Mouse (Mus musculus): Measurements from ENCODE around the gene Trpv4. TPM values are rescaled to one million over a fixed set of nuclear protein-coding genes. Genes with fewer than 3 reads are reported as not detected.
A peak's percentile ranks its signal among the peaks of the same experiment; 100 is the strongest.

Gene Trpv4
- polyA plus RNA-seq, 1 experiment from 2014 or later: 0.17 TPM

GRCm38 (mm10) chr5:114661029-114661428, 2.8 kb upstream of the Trpv4 start:
- 90% methylated on average over 6 of the region's 6 CpGs for WGBS
- Histone ChIP-seq H3K4me1 (replicated peaks; ENCODE audit: control insufficient read depth, insufficient read depth, low read length) (peaks cover 11% of the 10 kb centered on the region), H3K4me3 (ENCODE audit: low read depth, low read length) (no peak overlapping the region), H3K36me3 (ENCODE audit: control insufficient read depth, insufficient read depth, low read length) (no peaks in the 10 kb centered on the region), H3K4me2 (ENCODE audit: low read depth, low read length, severe bottlenecking) (no peak overlapping the region), H3K27ac (ENCODE audit: low read depth, low read length) (no peak overlapping the region), H3K9ac (ENCODE audit: low read length) (no peak overlapping the region), H3K9me3 (ENCODE audit: control insufficient read depth, low read length) (no peaks in the 10 kb centered on the region), H3K27me3 (ENCODE audit: control insufficient read depth, insufficient read depth, low read length) (peaks cover 31% of the 10 kb centered on the region)
- no peak for ATAC-seq (replicated peaks; ENCODE audit: low FRiP score)
- DNase-seq (ENCODE audit: low spot score): no peak

GRCm38 (mm10) chr5:114657426-114657825, 795 bp downstream of the Trpv4 start:
- Histone ChIP-seq H3K27ac (ENCODE audit: low read depth, low read length) (no peak overlapping the region), H3K4me1 (replicated peaks; ENCODE audit: control insufficient read depth, insufficient read depth, low read length) (peaks cover 11% of the 10 kb centered on the region), H3K9me3 (ENCODE audit: control insufficient read depth, low read length) (no peaks in the 10 kb centered on the region), H3K9ac (ENCODE audit: low read length) (no peak overlapping the region), H3K36me3 (ENCODE audit: control insufficient read depth, insufficient read depth, low read length) (no peaks in the 10 kb centered on the region), H3K27me3 (ENCODE audit: control insufficient read depth, insufficient read depth, low read length) (peaks cover 31% of the 10 kb centered on the region), H3K4me2 (ENCODE audit: low read depth, low read length, severe bottlenecking) (no peak overlapping the region), H3K4me3 (ENCODE audit: low read depth, low read length) (0 out of 2 replicates have a peak overlapping the region, but pooled peaks have one; percentile 36)
- DNase-seq (ENCODE audit: low spot score): no peak
- no peak for ATAC-seq (replicated peaks; ENCODE audit: low FRiP score)
- 34% methylated on average over 10 of the region's 10 CpGs for WGBS

GRCm38 (mm10) chr5:114656305-114656704, 1.9 kb downstream of the Trpv4 start:
- ATAC-seq (replicated peaks; ENCODE audit: low FRiP score) (no peak), DNase-seq (ENCODE audit: low spot score) (no peak)
- peaks cover 11% of the 10 kb centered on the region for H3K4me1 ChIP-seq (replicated peaks; ENCODE audit: control insufficient read depth, insufficient read depth, low read length)
- no peak overlapping the region for H3K27ac ChIP-seq (ENCODE audit: low read depth, low read length)
- 82% methylated on average over 7 of the region's 7 CpGs for WGBS
- H3K36me3 ChIP-seq (ENCODE audit: control insufficient read depth, insufficient read depth, low read length): no peaks in the 10 kb centered on the region
- peaks cover 31% of the 10 kb centered on the region for H3K27me3 ChIP-seq (ENCODE audit: control insufficient read depth, insufficient read depth, low read length)
- H3K4me2 ChIP-seq (ENCODE audit: low read depth, low read length, severe bottlenecking): no peak overlapping the region
- H3K4me3 ChIP-seq (ENCODE audit: low read depth, low read length): no peak overlapping the region
- H3K9ac ChIP-seq (ENCODE audit: low read length): no peak overlapping the region
- H3K9me3 ChIP-seq (ENCODE audit: control insufficient read depth, low read length): no peaks in the 10 kb centered on the region

GRCm38 (mm10) chr5:114655721-114656120, 2.5 kb downstream of the Trpv4 start:
- peaks cover 31% of the 10 kb centered on the region for H3K27me3 ChIP-seq (ENCODE audit: control insufficient read depth, insufficient read depth, low read length)
- peaks cover 11% of the 10 kb centered on the region for H3K4me1 ChIP-seq (replicated peaks; ENCODE audit: control insufficient read depth, insufficient read depth, low read length)
- no peak overlapping the region for H3K9ac ChIP-seq (ENCODE audit: low read length)
- WGBS: 91% methylated on average over 5 of the region's 5 CpGs
- H3K9me3 ChIP-seq (ENCODE audit: control insufficient read depth, low read length): no peaks in the 10 kb centered on the region
- H3K4me2 ChIP-seq (ENCODE audit: low read depth, low read length, severe bottlenecking): no peak overlapping the region
- no peaks in the 10 kb centered on the region for H3K36me3 ChIP-seq (ENCODE audit: control insufficient read depth, insufficient read depth, low read length)
- ATAC-seq (replicated peaks; ENCODE audit: low FRiP score): no peak
- H3K27ac ChIP-seq (ENCODE audit: low read depth, low read length): no peak overlapping the region
- DNase-seq (ENCODE audit: low spot score): no peak
- no peak overlapping the region for H3K4me3 ChIP-seq (ENCODE audit: low read depth, low read length)

- WGBS: 70% methylated on average over 12 of the region's 15 CpGs
- no peak for DNase-seq (ENCODE audit: low spot score)
These were observed 4.4 kb downstream of the Trpv4 start for GRCm38 (mm10) chr5:114653656-114654437.

GRCm38 (mm10) chr5:114651449-114651848, 6.8 kb downstream of the Trpv4 start:
- no peak for ATAC-seq (replicated peaks; ENCODE audit: low FRiP score)

More at GRCm38 (mm10) chr5:114653656-114654437, 4.4 kb downstream of the Trpv4 start:
- H3K4me3 ChIP-seq (ENCODE audit: low read depth, low read length): no peak overlapping the region
- no peaks in the 10 kb centered on the region for H3K9me3 ChIP-seq (ENCODE audit: control insufficient read depth, low read length)
- H3K9ac ChIP-seq (ENCODE audit: low read length): no peak overlapping the region
- no peak for ATAC-seq (replicated peaks; ENCODE audit: low FRiP score)
- H3K4me1 ChIP-seq (replicated peaks; ENCODE audit: control insufficient read depth, insufficient read depth, low read length): peaks cover 11% of the 10 kb centered on the region
- no peak overlapping the region for H3K27ac ChIP-seq (ENCODE audit: low read depth, low read length)
- no peaks in the 10 kb centered on the region for H3K36me3 ChIP-seq (ENCODE audit: control insufficient read depth, insufficient read depth, low read length)
- H3K4me2 ChIP-seq (ENCODE audit: low read depth, low read length, severe bottlenecking): no peak overlapping the region
- peaks cover 25% of the 10 kb centered on the region for H3K27me3 ChIP-seq (ENCODE audit: control insufficient read depth, insufficient read depth, low read length)

GRCm38 (mm10) chr5:114651002-114651401, 7.2 kb downstream of the Trpv4 start:
- H3K9ac ChIP-seq (ENCODE audit: low read length): no peak overlapping the region
- H3K4me2 ChIP-seq (ENCODE audit: low read depth, low read length, severe bottlenecking): no peak overlapping the region
- ATAC-seq (replicated peaks; ENCODE audit: low FRiP score) (no peak), DNase-seq (ENCODE audit: low spot score) (peak; percentile 50)
- peaks cover 8% of the 10 kb centered on the region for H3K4me1 ChIP-seq (replicated peaks; ENCODE audit: control insufficient read depth, insufficient read depth, low read length)
- H3K9me3 ChIP-seq (ENCODE audit: control insufficient read depth, low read length): no peaks in the 10 kb centered on the region
- no peak overlapping the region for H3K27ac ChIP-seq (ENCODE audit: low read depth, low read length)
- 49% methylated on average over 14 of the region's 14 CpGs for WGBS
- no peaks in the 10 kb centered on the region for H3K36me3 ChIP-seq (ENCODE audit: control insufficient read depth, insufficient read depth, low read length)
- no peaks in the 10 kb centered on the region; the same call in 1 of the 2 replicates for H3K27me3 ChIP-seq (ENCODE audit: control insufficient read depth, insufficient read depth, low read length)
- H3K4me3 ChIP-seq (ENCODE audit: low read depth, low read length): no peak overlapping the region

More at GRCm38 (mm10) chr5:114651449-114651848, 6.8 kb downstream of the Trpv4 start:
- Histone ChIP-seq H3K36me3 (ENCODE audit: control insufficient read depth, insufficient read depth, low read length) (no peaks in the 10 kb centered on the region), H3K27ac (ENCODE audit: low read depth, low read length) (no peak overlapping the region), H3K4me1 (replicated peaks; ENCODE audit: control insufficient read depth, insufficient read depth, low read length) (peaks cover 8% of the 10 kb centered on the region), H3K4me3 (ENCODE audit: low read depth, low read length) (no peak overlapping the region), H3K9ac (ENCODE audit: low read length) (no peak overlapping the region), H3K4me2 (ENCODE audit: low read depth, low read length, severe bottlenecking) (no peak overlapping the region), H3K9me3 (ENCODE audit: control insufficient read depth, low read length) (no peaks in the 10 kb centered on the region), H3K27me3 (ENCODE audit: control insufficient read depth, insufficient read depth, low read length) (peaks cover 2% of the 10 kb centered on the region)
- DNase-seq (ENCODE audit: low spot score): no peak
- 24% methylated on average over 3 of the region's 3 CpGs for WGBS

GRCm38 (mm10) chr5:114648728-114649311, 9.4 kb downstream of the Trpv4 start:
- DNase-seq (ENCODE audit: low spot score): no peak
- H3K4me2 ChIP-seq (ENCODE audit: low read depth, low read length, severe bottlenecking): no peak overlapping the region
- H3K4me3 ChIP-seq (ENCODE audit: low read depth, low read length): no peak overlapping the region
- ATAC-seq (replicated peaks; ENCODE audit: low FRiP score): no peak
- no peak overlapping the region for H3K9ac ChIP-seq (ENCODE audit: low read length)
- no peaks in the 10 kb centered on the region for H3K9me3 ChIP-seq (ENCODE audit: control insufficient read depth, low read length)
- H3K4me1 ChIP-seq (replicated peaks; ENCODE audit: control insufficient read depth, insufficient read depth, low read length): peaks cover 8% of the 10 kb centered on the region
- 68% methylated on average over 11 of the region's 11 CpGs for WGBS
- H3K36me3 ChIP-seq (ENCODE audit: control insufficient read depth, insufficient read depth, low read length): no peaks in the 10 kb centered on the region
- H3K27me3 ChIP-seq (ENCODE audit: control insufficient read depth, insufficient read depth, low read length): no peaks in the 10 kb centered on the region; the same call in 1 of the 2 replicates
- no peak overlapping the region for H3K27ac ChIP-seq (ENCODE audit: low read depth, low read length)
